Mouse (Mus musculus): Measurements from ENCODE around the gene Slc25a16.

Slc25a16 gene

GRCm38 (mm10) chr10:62919925-62920765 is at the start of gene Slc25a16:
Gene Slc25a16 (plus strand): TSS chr10:62920633.
- peak; percentile 65 for DNase-seq (ENCODE audit: low read depth)

- no peak for DNase-seq (ENCODE audit: low read depth)
These were observed 45.6 kb upstream of the Slc25a16 start for GRCm38 (mm10) chr10:62874828-62875227.

- no peak for DNase-seq (ENCODE audit: low read depth)
These were observed 44.9 kb upstream of the Slc25a16 start for GRCm38 (mm10) chr10:62875565-62875964.

- DNase-seq (ENCODE audit: low read depth): no peak
These were observed 42.4 kb upstream of the Slc25a16 start for GRCm38 (mm10) chr10:62878056-62878455.

- DNase-seq (ENCODE audit: low read depth): no peak
These were observed 39.2 kb upstream of the Slc25a16 start for GRCm38 (mm10) chr10:62881211-62881610.

GRCm38 (mm10) chr10:62883933-62884372 is 36.5 kb upstream of the Slc25a16 start:
- DNase-seq (ENCODE audit: low read depth): no peak

GRCm38 (mm10) chr10:62884517-62884916 is 35.9 kb upstream of the Slc25a16 start:
- no peak for DNase-seq (ENCODE audit: low read depth)

GRCm38 (mm10) chr10:62885460-62885859 is 35.0 kb upstream of the Slc25a16 start:
- no peak for DNase-seq (ENCODE audit: low read depth)

- DNase-seq (ENCODE audit: low read depth): no peak
These were observed 34.2 kb upstream of the Slc25a16 start for GRCm38 (mm10) chr10:62885969-62886798.

GRCm38 (mm10) chr10:62886799-62887591 is 33.4 kb upstream of the Slc25a16 start:
- no peak for DNase-seq (ENCODE audit: low read depth)

- DNase-seq (ENCODE audit: low read depth): no peak
These were observed 29.4 kb upstream of the Slc25a16 start for GRCm38 (mm10) chr10:62891025-62891424.

GRCm38 (mm10) chr10:62892549-62893232 is 27.7 kb upstream of the Slc25a16 start:
- DNase-seq (ENCODE audit: low read depth): no peak

- DNase-seq (ENCODE audit: low read depth): no peak
These were observed 27.0 kb upstream of the Slc25a16 start for GRCm38 (mm10) chr10:62893356-62893884.

GRCm38 (mm10) chr10:62894447-62894846 is 26.0 kb upstream of the Slc25a16 start:
- DNase-seq (ENCODE audit: low read depth): no peak

GRCm38 (mm10) chr10:62895386-62895785 is 25.0 kb upstream of the Slc25a16 start:
- no peak for DNase-seq (ENCODE audit: low read depth)

GRCm38 (mm10) chr10:62896035-62896434 is 24.4 kb upstream of the Slc25a16 start:
- DNase-seq (ENCODE audit: low read depth): no peak

GRCm38 (mm10) chr10:62896774-62897173 is 23.7 kb upstream of the Slc25a16 start:
- DNase-seq (ENCODE audit: low read depth): no peak

GRCm38 (mm10) chr10:62897437-62897836 is 23.0 kb upstream of the Slc25a16 start:
- DNase-seq (ENCODE audit: low read depth): no peak

- DNase-seq (ENCODE audit: low read depth): no peak
These were observed 22.4 kb upstream of the Slc25a16 start for GRCm38 (mm10) chr10:62898061-62898460.

GRCm38 (mm10) chr10:62900144-62900543 is 20.3 kb upstream of the Slc25a16 start:
- DNase-seq (ENCODE audit: low read depth): no peak

- no peak for DNase-seq (ENCODE audit: low read depth)
These were observed 18.6 kb upstream of the Slc25a16 start for GRCm38 (mm10) chr10:62901826-62902225.
